Mouse (Mus musculus) granulocyte monocyte progenitor cell, adult 5-6 weeks (primary cell): ENCODE measurements at regions not wholly inside any gene's neighbourhood (a gene's known extent, or its start where the extent isn't known, plus 50 kb on each side); places are given as distances from the start of the nearest gene placed in this dataset.

Experiments
- ATAC-seq: replicated peaks from 2 replicates; pipeline ENCODE4 v1.8.0; 2016; ENCODE audit warnings: mild to moderate bottlenecking, moderate TSS enrichment, inconsistent platforms; ENCODE audit not compliant: poor library complexity, severe bottlenecking

DNA sequence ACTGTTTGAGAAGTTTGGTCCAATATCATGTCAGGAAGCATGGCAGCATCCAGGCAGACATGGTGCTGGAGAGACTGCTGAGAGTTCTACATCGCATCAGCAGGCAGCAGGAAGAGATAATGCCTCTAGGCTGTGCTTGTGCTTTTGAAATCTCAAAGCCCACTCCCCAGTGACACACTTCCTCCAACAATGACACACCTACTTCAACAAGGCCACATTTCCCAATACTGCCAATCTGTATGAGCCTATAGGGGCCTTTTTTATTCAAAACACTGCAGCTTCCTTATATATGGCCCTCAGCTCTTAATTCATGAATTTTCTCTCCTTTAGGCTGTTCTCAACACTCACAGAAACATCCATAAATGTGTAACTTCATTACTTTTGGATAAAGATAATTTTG, 97.4 kb upstream of the Inhba start:
- peak; percentile 35 for ATAC-seq

DNA sequence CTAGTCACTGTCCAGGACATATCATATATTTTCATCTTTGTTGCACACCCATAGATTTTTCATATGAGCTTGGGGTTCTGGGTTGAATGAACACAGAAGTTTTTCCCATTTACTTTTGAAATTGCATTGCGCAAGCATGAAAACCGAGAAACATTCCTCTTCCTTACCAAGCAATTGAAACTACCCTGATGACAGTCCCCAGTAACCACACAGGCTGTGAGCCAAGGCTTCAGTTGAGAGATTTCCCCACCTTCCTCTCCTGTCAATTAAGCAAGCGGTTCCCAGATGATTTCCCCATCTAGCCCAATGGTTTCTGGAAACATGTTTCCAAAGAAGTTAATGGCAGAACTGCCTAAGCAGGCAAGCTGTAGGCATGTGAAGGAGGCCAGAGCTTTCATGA, 81.8 kb upstream of the Inhba start:
- ATAC-seq, result peak; percentile 88

DNA sequence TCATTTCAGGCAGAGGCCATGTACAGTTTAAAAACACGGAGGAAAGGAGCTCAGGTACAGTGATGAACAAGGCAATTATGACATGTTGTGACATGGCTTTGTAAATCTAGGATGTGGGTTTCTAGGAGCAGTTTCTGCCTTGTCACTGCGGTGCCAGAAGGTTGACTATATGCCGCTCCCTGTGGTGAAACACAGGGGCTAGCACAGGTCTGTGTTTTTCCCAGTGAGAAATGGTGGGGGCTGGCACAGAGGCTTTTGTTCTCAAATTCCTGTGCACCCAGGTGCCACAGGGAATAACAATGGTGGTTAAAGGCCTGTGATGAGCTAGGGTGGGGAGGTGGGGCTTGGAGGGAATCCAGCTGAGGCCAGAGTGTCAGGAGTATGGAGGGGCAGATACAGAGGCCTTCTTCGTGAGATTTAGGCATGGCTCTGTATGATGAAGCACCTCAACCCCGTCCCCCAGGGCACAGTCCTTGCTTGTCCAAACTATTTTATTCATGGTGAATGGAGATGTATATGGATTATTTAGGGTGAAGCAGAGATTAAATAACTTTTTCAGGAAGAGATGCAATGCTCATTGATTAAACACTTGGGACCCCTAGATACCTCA, 80.0 kb upstream of the Inhba start:
- ATAC-seq, result peak; percentile 71

DNA sequence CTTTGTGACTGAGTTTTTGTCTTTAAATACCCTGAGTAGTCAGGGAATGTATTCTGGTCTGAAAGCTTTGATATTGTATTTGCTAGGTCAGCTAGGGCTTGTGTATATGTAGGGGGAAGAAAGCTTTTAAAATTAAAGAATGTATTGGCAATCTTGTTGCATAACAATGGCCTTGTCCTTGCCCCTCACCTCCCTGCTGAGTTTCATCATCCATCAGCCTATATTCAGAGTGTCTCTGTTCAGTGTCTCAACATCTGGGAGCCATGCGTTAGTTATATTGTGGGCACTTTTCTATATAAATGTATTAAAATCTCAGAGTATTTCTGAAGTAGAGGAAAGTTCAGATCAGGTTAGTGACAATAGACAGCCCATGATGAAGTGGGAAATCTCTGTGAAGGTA, 76.0 kb upstream of the Inhba start:
- ATAC-seq, result peak; percentile 69

DNA sequence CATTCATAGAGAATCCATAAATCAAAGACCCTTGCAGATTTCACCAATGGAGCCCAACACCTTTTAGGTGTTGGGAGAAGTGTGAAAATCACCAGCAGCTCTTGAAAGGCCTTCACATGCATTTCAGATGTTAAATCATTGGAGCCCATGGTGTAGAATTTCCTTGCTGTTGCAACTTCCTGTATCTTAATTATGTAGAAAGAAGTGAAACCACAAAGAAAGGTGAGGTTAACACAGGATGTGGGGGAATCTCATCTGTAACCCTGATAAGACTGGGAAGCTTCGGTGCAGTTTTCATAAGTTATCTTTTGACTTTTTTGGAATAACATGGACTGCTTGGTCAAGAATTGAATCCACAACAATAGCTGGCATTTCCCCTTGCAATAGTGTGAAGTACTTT, 75.5 kb upstream of the Inhba start:
- ATAC-seq, result peak; percentile 81

DNA sequence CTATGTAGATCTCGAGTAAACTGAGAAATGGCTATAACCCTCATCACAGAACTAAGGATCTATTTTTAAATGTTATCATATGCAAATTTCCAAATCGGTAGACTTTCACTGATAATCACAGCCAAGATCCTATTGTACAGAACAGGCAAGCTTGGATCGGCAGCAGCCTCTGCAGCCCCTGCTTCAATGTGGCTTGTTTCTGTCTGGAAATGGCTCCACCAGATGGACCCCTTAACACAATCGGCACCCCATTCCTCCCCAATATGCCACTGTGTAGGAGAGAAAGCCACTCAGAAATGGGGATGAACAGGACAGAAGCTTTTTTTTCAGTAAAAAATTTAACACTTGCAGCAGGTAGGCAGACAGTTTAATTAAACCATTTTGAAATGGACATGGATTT, 61.5 kb upstream of the Inhba start:
- ATAC-seq, result no peak

DNA sequence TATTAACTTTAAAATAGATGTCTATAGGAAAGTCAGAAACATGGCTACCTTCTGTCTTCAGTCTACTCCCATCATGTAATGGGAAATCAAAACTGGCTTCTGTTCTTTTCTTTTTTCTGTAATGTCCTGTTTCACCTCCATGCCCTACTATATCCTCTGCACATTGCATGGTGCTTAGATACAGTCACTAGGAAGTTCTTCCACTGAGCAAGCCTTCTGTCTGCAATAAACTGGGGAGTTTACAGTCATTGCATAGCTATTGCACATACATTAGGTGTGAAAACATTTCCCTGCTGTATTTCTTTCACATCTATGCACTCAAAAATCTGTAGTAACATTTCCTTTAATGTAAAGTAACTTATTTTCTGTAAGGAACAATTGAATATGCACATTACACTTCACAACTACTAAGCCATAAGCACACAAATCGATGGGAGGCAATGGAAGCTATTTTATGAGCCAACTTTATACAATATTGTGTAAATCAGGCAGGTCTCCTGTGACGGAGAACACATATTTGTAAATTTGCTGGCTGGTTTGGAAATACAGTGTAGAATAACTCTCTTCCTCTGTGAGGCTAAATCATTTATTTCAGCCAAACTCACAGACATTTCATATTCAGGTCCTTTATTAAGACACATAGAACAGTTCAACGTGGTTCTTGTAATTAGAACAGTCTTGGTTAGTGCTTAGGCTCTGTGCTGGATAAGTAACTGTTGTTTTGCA, 60.6 kb upstream of the Inhba start:
- ATAC-seq, result peak; percentile 33; the same call in 1 of the 2 replicates
